ENCODE assay signal across 27 mouse cellular contexts in the genomic region with DNA sequence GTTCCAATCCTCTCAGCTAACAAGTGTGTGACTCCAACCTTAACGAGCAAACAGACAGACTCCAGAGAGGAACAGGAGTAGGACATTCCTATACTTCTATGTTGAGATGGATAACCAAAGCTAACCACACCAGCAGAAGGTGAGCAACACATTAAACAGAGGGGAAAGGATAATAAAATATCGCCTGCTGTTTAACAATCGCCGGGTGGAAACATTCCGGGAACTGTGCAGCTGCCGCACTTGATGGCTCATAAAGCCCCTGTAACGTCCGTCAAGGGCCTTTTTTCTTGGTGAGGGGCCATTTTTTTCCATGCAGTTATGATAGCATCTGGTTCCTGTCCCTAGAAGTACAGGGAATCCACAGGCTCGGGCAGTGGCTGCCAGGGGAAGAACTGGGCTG.
DNase-seq lines count a peak whose midpoint lies in the region; ATAC-seq and TF ChIP-seq lines count a peak whose summit lies in the region.
"Had no signal": no experiment of that assay in that cellular context is flagged by ENCODE, and none has a peak within 500 bp of the region (broad histone marks: within the 10 kb centered on the region; RNA-seq: fewer than 3 reads in every experiment).

No protein-coding gene starts in this region.

- H3K9me3 ChIP-seq in kidney, postnatal 0 days (replicated peaks; ENCODE audit: low read length), result no peaks in the 10 kb centered on the region
- no peaks in the 10 kb centered on the region for H3K9me3 ChIP-seq in kidney, embryonic 14.5 days (ENCODE audit: control insufficient read depth, low read length)
- no peaks in the 10 kb centered on the region for H3K9me3 ChIP-seq in limb, embryonic 11.5 days (ENCODE audit: control insufficient read depth, low read length)
- no peaks in the 10 kb centered on the region for H3K9me3 ChIP-seq in neural tube, embryonic 14.5 days (ENCODE audit: control insufficient read depth, low read length)
- no peaks in the 10 kb centered on the region for H3K9me3 ChIP-seq in hindbrain, postnatal 0 days (ENCODE audit: low read length)
- H3K9me3 ChIP-seq: embryonic facial prominence, embryonic 12.5 days; forebrain, embryonic 10.5 days; forebrain, embryonic 15.5 days; heart, embryonic 15.5 days; hindbrain, embryonic 12.5 days; lung, embryonic 15.5 days had no signal

- DNase-seq in kidney, postnatal 0 days (ENCODE audit: low spot score), result peak; percentile 50
- peak; percentile 88 for DNase-seq in forelimb bud, embryonic 11.5 days (ENCODE audit: low read depth, low spot score)
- peak; percentile 72 for DNase-seq in limb, embryonic 11.5 days (ENCODE audit: low spot score)
- no peak for DNase-seq in hindbrain, postnatal 0 days (ENCODE audit: low spot score)
- no peak for DNase-seq in layer of hippocampus, postnatal 14 days (ENCODE audit: low spot score in 2 of 2)
- DNase-seq: adrenal gland, adult 8-10 months; B cell, adult 2 months; cerebellum, adult 8-10 months; cerebellum, postnatal 25 days; heart, postnatal 36 days; kidney, adult 18-20 months; kidney, postnatal 10 days; thymus, adult 2 months; thymus, postnatal 4 days had no signal

- H3K27ac ChIP-seq in kidney, postnatal 0 days, result no peak overlapping the region
- no peak overlapping the region for H3K27ac ChIP-seq in kidney, embryonic 14.5 days (ENCODE audit: low read depth, low read length)
- 0 out of 2 replicates have a peak overlapping the region, but pooled peaks have one; percentile 38 for H3K27ac ChIP-seq in limb, embryonic 11.5 days (replicated peaks; ENCODE audit: low read depth, low read length)
- no peak overlapping the region for H3K27ac ChIP-seq in neural tube, embryonic 14.5 days (ENCODE audit: low read depth, low read length)
- H3K27ac ChIP-seq in hindbrain, postnatal 0 days, result no peak overlapping the region
- H3K27ac ChIP-seq: embryonic facial prominence, embryonic 12.5 days; forebrain, embryonic 10.5 days; forebrain, embryonic 15.5 days; heart, embryonic 15.5 days; hindbrain, embryonic 12.5 days; left cerebral cortex, adult 2 months; lung, embryonic 15.5 days; midbrain, embryonic 12.5 days; stomach, postnatal 0 days had no signal

- H3K36me3 ChIP-seq in kidney, postnatal 0 days (ENCODE audit: insufficient read depth, low read length), result no peaks in the 10 kb centered on the region
- H3K36me3 ChIP-seq in kidney, embryonic 14.5 days (ENCODE audit: control insufficient read depth, insufficient read depth, low read length), result no peaks in the 10 kb centered on the region
- H3K36me3 ChIP-seq in limb, embryonic 11.5 days (ENCODE audit: control insufficient read depth, insufficient read depth, low read length), result no peaks in the 10 kb centered on the region
- no peaks in the 10 kb centered on the region for H3K36me3 ChIP-seq in neural tube, embryonic 14.5 days (ENCODE audit: control insufficient read depth, insufficient read depth, low read length)
- no peaks in the 10 kb centered on the region for H3K36me3 ChIP-seq in hindbrain, postnatal 0 days (ENCODE audit: insufficient read depth, low read length)
- H3K36me3 ChIP-seq: embryonic facial prominence, embryonic 12.5 days; forebrain, embryonic 10.5 days; forebrain, embryonic 15.5 days; heart, embryonic 15.5 days; hindbrain, embryonic 12.5 days; lung, embryonic 15.5 days; midbrain, embryonic 12.5 days had no signal

- H3K4me1 ChIP-seq in kidney, postnatal 0 days (replicated peaks; ENCODE audit: insufficient read depth, low read length), result peaks cover 9% of the 10 kb centered on the region
- H3K4me1 ChIP-seq in kidney, embryonic 14.5 days (ENCODE audit: control insufficient read depth, insufficient read depth, low read length), result peaks cover 5% of the 10 kb centered on the region; the same call in 1 of the 2 replicates
- peaks cover 33% of the 10 kb centered on the region for H3K4me1 ChIP-seq in limb, embryonic 11.5 days (ENCODE audit: control insufficient read depth, insufficient read depth, low read length)
- H3K4me1 ChIP-seq in neural tube, embryonic 14.5 days (ENCODE audit: control insufficient read depth, insufficient read depth, low read length), result peaks cover 13% of the 10 kb centered on the region
- peaks cover 3% of the 10 kb centered on the region; the same call in 1 of the 2 replicates for H3K4me1 ChIP-seq in hindbrain, postnatal 0 days (ENCODE audit: insufficient read depth, low read length)
- H3K4me1 ChIP-seq: forebrain, embryonic 10.5 days; forebrain, embryonic 15.5 days; hindbrain, embryonic 12.5 days; lung, embryonic 15.5 days had no signal

- no peak for ATAC-seq in kidney, postnatal 0 days (replicated peaks; ENCODE audit: low FRiP score, low read depth)
- no peak for ATAC-seq in kidney, embryonic 14.5 days (ENCODE audit: low FRiP score, low TSS enrichment)
- 0 out of 2 replicates have a peak, but pooled peaks have one; percentile 40 for ATAC-seq in limb, embryonic 11.5 days (ENCODE audit: insufficient number of reproducible peaks, low FRiP score, low TSS enrichment, low read depth)
- ATAC-seq in neural tube, embryonic 14.5 days (ENCODE audit: low read depth), result peak; percentile 50; the same call in 1 of the 2 replicates
- ATAC-seq in hindbrain, postnatal 0 days, result no peak
- ATAC-seq: forebrain, embryonic 15.5 days; inflammation-experienced regulatory T-cells, adult 6 months had no signal

- 15% methylated on average over 9 of the region's 9 CpGs for WGBS in kidney, postnatal 0 days
- 8% methylated on average over 9 of the region's 9 CpGs for WGBS in kidney, embryonic 14.5 days
- 11% methylated on average over 9 of the region's 9 CpGs for WGBS in limb, embryonic 11.5 days
- 9% methylated on average over 9 of the region's 9 CpGs for WGBS in neural tube, embryonic 14.5 days
- 56% methylated on average over 9 of the region's 9 CpGs for WGBS in hindbrain, postnatal 0 days

- H3K4me2 ChIP-seq in kidney, postnatal 0 days (ENCODE audit: low read length), result no peak overlapping the region
- no peak overlapping the region for H3K4me2 ChIP-seq in kidney, embryonic 14.5 days (replicated peaks; ENCODE audit: low read depth, low read length)
- H3K4me2 ChIP-seq in limb, embryonic 11.5 days (ENCODE audit: low read depth, severe bottlenecking), result no peak overlapping the region
- no peak overlapping the region for H3K4me2 ChIP-seq in neural tube, embryonic 14.5 days (ENCODE audit: low read depth, low read length)
- H3K4me2 ChIP-seq in hindbrain, postnatal 0 days (ENCODE audit: low read depth, low read length), result no peak overlapping the region
- H3K4me2 ChIP-seq: embryonic facial prominence, embryonic 12.5 days; forebrain, embryonic 15.5 days; heart, embryonic 15.5 days; hindbrain, embryonic 12.5 days; lung, embryonic 15.5 days; midbrain, embryonic 12.5 days had no signal

- no peak overlapping the region for H3K4me3 ChIP-seq in kidney, postnatal 0 days (replicated peaks; ENCODE audit: low read depth, low read length)
- no peak overlapping the region for H3K4me3 ChIP-seq in kidney, embryonic 14.5 days (ENCODE audit: low read length)
- H3K4me3 ChIP-seq in limb, embryonic 11.5 days (ENCODE audit: low read depth, low read length), result no peak overlapping the region
- no peak overlapping the region for H3K4me3 ChIP-seq in neural tube, embryonic 14.5 days (ENCODE audit: low read depth, low read length)
- no peak overlapping the region for H3K4me3 ChIP-seq in hindbrain, postnatal 0 days (ENCODE audit: low read length)
- H3K4me3 ChIP-seq: embryonic facial prominence, embryonic 12.5 days; forebrain, embryonic 10.5 days; forebrain, embryonic 15.5 days; heart, embryonic 15.5 days; hindbrain, embryonic 12.5 days; left cerebral cortex, adult 2 months; lung, embryonic 15.5 days; midbrain, embryonic 12.5 days; myocyte had no signal

- no peak for TF ChIP-seq CTCF in kidney, postnatal 0 days (IDR thresholded peaks at IDR 0.05; ENCODE audit: low read depth)
- no peak for TF ChIP-seq CTCF in hindbrain, postnatal 0 days (IDR thresholded peaks at IDR 0.05; ENCODE audit: low read depth)

- H3K27me3 ChIP-seq in kidney, postnatal 0 days (ENCODE audit: insufficient read depth, low read length), result no peaks in the 10 kb centered on the region
- H3K27me3 ChIP-seq in kidney, embryonic 14.5 days (ENCODE audit: control insufficient read depth, insufficient read depth, low read length), result no peaks in the 10 kb centered on the region
- H3K27me3 ChIP-seq in limb, embryonic 11.5 days (ENCODE audit: control insufficient read depth, insufficient read depth, low read length), result no peaks in the 10 kb centered on the region
- H3K27me3 ChIP-seq in neural tube, embryonic 14.5 days (ENCODE audit: control insufficient read depth, insufficient read depth, low read length), result no peaks in the 10 kb centered on the region
- no peaks in the 10 kb centered on the region for H3K27me3 ChIP-seq in hindbrain, postnatal 0 days (ENCODE audit: insufficient read depth, low read length)
- H3K27me3 ChIP-seq: embryonic facial prominence, embryonic 12.5 days; forebrain, embryonic 15.5 days; heart, embryonic 15.5 days; hindbrain, embryonic 12.5 days; lung, embryonic 15.5 days had no signal

- H3K9ac ChIP-seq in kidney, postnatal 0 days (ENCODE audit: low read depth, low read length), result no peak overlapping the region
- no peak overlapping the region; the same call in 1 of the 2 replicates for H3K9ac ChIP-seq in kidney, embryonic 14.5 days (ENCODE audit: low read depth, low read length)
- no peak overlapping the region for H3K9ac ChIP-seq in limb, embryonic 11.5 days (ENCODE audit: low read length)
- H3K9ac ChIP-seq in neural tube, embryonic 14.5 days (replicated peaks; ENCODE audit: low read depth, low read length), result no peak overlapping the region
- no peak overlapping the region for H3K9ac ChIP-seq in hindbrain, postnatal 0 days (replicated peaks; ENCODE audit: low read length)
- H3K9ac ChIP-seq: embryonic facial prominence, embryonic 12.5 days; forebrain, embryonic 15.5 days; heart, embryonic 15.5 days; hindbrain, embryonic 12.5 days; lung, embryonic 15.5 days; midbrain, embryonic 12.5 days had no signal

Comparison
In these comparisons a context has a peak if more than half of its experiments do, and no peak if none do; other contexts are left out.
1. ATAC-seq: peak in limb, embryonic 11.5 days (single experiment) and neural tube, embryonic 14.5 days (single experiment); none in kidney, postnatal 0 days (single experiment), kidney, embryonic 14.5 days (single experiment) and hindbrain, postnatal 0 days (single experiment).
2. DNase-seq: peak in kidney, postnatal 0 days (single experiment), forelimb bud, embryonic 11.5 days (single experiment) and limb, embryonic 11.5 days (single experiment); none in hindbrain, postnatal 0 days (single experiment) and layer of hippocampus, postnatal 14 days (0 of 2).